Mouse (Mus musculus): ENCODE measurements at regions not wholly inside any gene's neighbourhood (a gene's known extent, or its start where the extent isn't known, plus 50 kb on each side); places are given as distances from the start of the nearest gene placed in this dataset.
A peak's percentile ranks its signal among the peaks of the same experiment; 100 is the strongest.

GRCm38 (mm10) chr15:90021746-90022312 is 180.2 kb upstream of the Syt10 start:
- H3K4me2 ChIP-seq (replicated peaks; ENCODE audit: low read depth, low read length) = no peak overlapping the region
- H3K27ac ChIP-seq (ENCODE audit: low read depth, low read length) = no peak overlapping the region
- H3K36me3 ChIP-seq (ENCODE audit: control insufficient read depth, insufficient read depth, low read length) = no peaks in the 10 kb centered on the region
- H3K9me3 ChIP-seq (ENCODE audit: control insufficient read depth, low read length) = no peaks in the 10 kb centered on the region
- H3K9ac ChIP-seq (ENCODE audit: low read depth, low read length) = no peak overlapping the region
- ATAC-seq (ENCODE audit: low FRiP score) (no peak), DNase-seq (ENCODE audit: low spot score) (no peak)
- no peak overlapping the region for H3K4me3 ChIP-seq (ENCODE audit: low read depth, low read length)
- no peaks in the 10 kb centered on the region for H3K27me3 ChIP-seq (ENCODE audit: control insufficient read depth, insufficient read depth, low read length)
- H3K4me1 ChIP-seq (replicated peaks; ENCODE audit: control insufficient read depth, insufficient read depth, low read length) = no peaks in the 10 kb centered on the region

DNA sequence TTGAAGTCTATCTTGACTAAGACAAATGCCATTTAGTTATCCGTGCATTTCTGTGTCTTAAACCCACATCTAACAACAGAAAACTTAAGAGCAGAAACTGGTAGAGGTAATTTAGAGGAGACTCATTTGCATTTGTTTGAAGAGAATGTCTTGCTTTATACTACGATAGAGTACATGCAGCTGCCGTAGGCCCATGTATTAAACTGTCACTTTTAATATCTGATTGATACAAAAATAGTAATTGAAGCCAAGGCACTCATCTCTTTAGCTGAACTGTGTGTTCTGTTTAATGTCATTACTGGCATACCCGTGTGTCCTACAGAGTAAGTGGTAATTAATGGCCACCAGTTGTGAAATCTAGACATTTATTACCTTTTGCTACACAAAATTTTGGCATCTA is 181.5 kb upstream of the Syt10 start:
- DNase-seq (ENCODE audit: low spot score) = no peak
- H3K27ac ChIP-seq (ENCODE audit: low read depth, low read length) = no peak overlapping the region
- no peaks in the 10 kb centered on the region for H3K27me3 ChIP-seq (ENCODE audit: control insufficient read depth, insufficient read depth, low read length)
- no peak overlapping the region for H3K4me3 ChIP-seq (ENCODE audit: low read depth, low read length)
- H3K9me3 ChIP-seq (ENCODE audit: control insufficient read depth, low read length) = no peaks in the 10 kb centered on the region
- no peak overlapping the region for H3K9ac ChIP-seq (ENCODE audit: low read depth, low read length)
- no peaks in the 10 kb centered on the region for H3K36me3 ChIP-seq (ENCODE audit: control insufficient read depth, insufficient read depth, low read length)
- H3K4me1 ChIP-seq (replicated peaks; ENCODE audit: control insufficient read depth, insufficient read depth, low read length) = no peaks in the 10 kb centered on the region
- no peak overlapping the region for H3K4me2 ChIP-seq (replicated peaks; ENCODE audit: low read depth, low read length)
- 82% methylated on average over 4 of the region's 4 CpGs for WGBS
- no peak for ATAC-seq (ENCODE audit: low FRiP score)

DNA sequence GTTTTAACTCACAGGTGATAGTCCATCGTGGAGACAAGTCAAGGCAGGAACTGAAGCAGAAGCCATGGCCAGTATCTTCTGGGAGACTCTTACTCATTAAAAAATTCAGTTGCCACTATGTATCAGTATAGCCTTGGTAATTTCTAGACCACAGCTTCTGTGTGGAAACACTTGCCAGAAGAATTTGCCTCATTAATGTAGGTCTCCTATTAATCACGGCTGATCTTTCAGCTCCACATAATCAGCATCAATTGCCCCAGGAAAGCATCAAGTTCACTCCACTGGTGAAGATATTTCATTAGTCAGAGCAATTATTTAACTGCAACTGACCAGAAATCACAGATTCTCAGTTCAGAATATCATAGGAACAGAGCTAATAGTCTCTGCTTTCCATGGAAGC is 189.8 kb upstream of the Alg10b start:
- Histone ChIP-seq H3K36me3 (ENCODE audit: control insufficient read depth, insufficient read depth, low read length) (no peaks in the 10 kb centered on the region), H3K27ac (ENCODE audit: low read depth, low read length) (no peak overlapping the region), H3K9ac (ENCODE audit: low read depth, low read length) (no peak overlapping the region), H3K4me1 (replicated peaks; ENCODE audit: control insufficient read depth, insufficient read depth, low read length) (no peaks in the 10 kb centered on the region), H3K27me3 (ENCODE audit: control insufficient read depth, insufficient read depth, low read length) (no peaks in the 10 kb centered on the region), H3K4me3 (ENCODE audit: low read depth, low read length) (no peak overlapping the region), H3K4me2 (replicated peaks; ENCODE audit: low read depth, low read length) (no peak overlapping the region), H3K9me3 (ENCODE audit: control insufficient read depth, low read length) (no peaks in the 10 kb centered on the region)
- 81% methylated on average over 2 of the region's 2 CpGs for WGBS
- no peak for DNase-seq (ENCODE audit: low spot score)
- ATAC-seq (ENCODE audit: low FRiP score) = no peak

GRCm38 (mm10) chr15:90045683-90046082 is 178.4 kb upstream of the Alg10b start:
- H3K4me2 ChIP-seq (replicated peaks; ENCODE audit: low read depth, low read length) = no peak overlapping the region
- no peak overlapping the region for H3K9ac ChIP-seq (ENCODE audit: low read depth, low read length)
- H3K9me3 ChIP-seq (ENCODE audit: control insufficient read depth, low read length) = no peaks in the 10 kb centered on the region
- ATAC-seq (ENCODE audit: low FRiP score) = no peak
- no peak overlapping the region for H3K4me3 ChIP-seq (ENCODE audit: low read depth, low read length)
- no peak overlapping the region for H3K27ac ChIP-seq (ENCODE audit: low read depth, low read length)
- H3K4me1 ChIP-seq (replicated peaks; ENCODE audit: control insufficient read depth, insufficient read depth, low read length) = no peaks in the 10 kb centered on the region
- no peaks in the 10 kb centered on the region for H3K27me3 ChIP-seq (ENCODE audit: control insufficient read depth, insufficient read depth, low read length)
- no peaks in the 10 kb centered on the region for H3K36me3 ChIP-seq (ENCODE audit: control insufficient read depth, insufficient read depth, low read length)
- 90% methylated on average over 5 of the region's 5 CpGs for WGBS
- no peak for DNase-seq (ENCODE audit: low spot score)

- WGBS = 85% methylated on average over 7 of the region's 7 CpGs
- H3K9me3 ChIP-seq (ENCODE audit: control insufficient read depth, low read length) = no peaks in the 10 kb centered on the region
- H3K27me3 ChIP-seq (ENCODE audit: control insufficient read depth, insufficient read depth, low read length) = no peaks in the 10 kb centered on the region
- H3K9ac ChIP-seq (ENCODE audit: low read depth, low read length) = no peak overlapping the region
- ATAC-seq (ENCODE audit: low FRiP score) = no peak
- no peak overlapping the region for H3K4me2 ChIP-seq (replicated peaks; ENCODE audit: low read depth, low read length)
- H3K4me3 ChIP-seq (ENCODE audit: low read depth, low read length) = no peak overlapping the region
- no peaks in the 10 kb centered on the region for H3K4me1 ChIP-seq (replicated peaks; ENCODE audit: control insufficient read depth, insufficient read depth, low read length)
- no peak overlapping the region for H3K27ac ChIP-seq (ENCODE audit: low read depth, low read length)
- DNase-seq (ENCODE audit: low spot score) = no peak
- H3K36me3 ChIP-seq (ENCODE audit: control insufficient read depth, insufficient read depth, low read length) = no peaks in the 10 kb centered on the region
These were observed 162.1 kb upstream of the Alg10b start for GRCm38 (mm10) chr15:90062021-90062420.

DNA sequence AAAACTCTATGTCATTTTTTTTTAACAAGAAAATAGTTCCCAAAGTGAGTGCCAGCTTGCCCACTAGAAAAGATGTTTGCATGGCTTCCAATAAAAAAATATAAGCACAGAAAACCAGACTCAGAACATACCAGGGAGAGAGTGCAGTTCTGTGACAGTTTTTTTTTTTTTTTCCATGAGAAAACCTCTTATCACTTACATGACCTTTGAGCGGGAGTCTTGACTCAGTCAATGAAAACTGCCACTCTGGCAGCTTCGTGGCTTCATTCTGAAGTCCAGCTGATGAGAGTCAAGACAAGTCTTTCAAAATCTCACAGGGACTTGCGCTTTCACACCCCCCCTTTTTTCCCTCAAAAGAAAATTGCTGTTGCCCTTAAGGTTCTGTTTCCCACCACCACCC is 158.3 kb upstream of the Alg10b start:
- H3K36me3 ChIP-seq (ENCODE audit: control insufficient read depth, insufficient read depth, low read length) = no peaks in the 10 kb centered on the region
- ATAC-seq (ENCODE audit: low FRiP score) (no peak), DNase-seq (ENCODE audit: low spot score) (no peak)
- H3K27ac ChIP-seq (ENCODE audit: low read depth, low read length) = no peak overlapping the region
- H3K27me3 ChIP-seq (ENCODE audit: control insufficient read depth, insufficient read depth, low read length) = no peaks in the 10 kb centered on the region
- H3K9me3 ChIP-seq (ENCODE audit: control insufficient read depth, low read length) = no peaks in the 10 kb centered on the region
- no peaks in the 10 kb centered on the region for H3K4me1 ChIP-seq (replicated peaks; ENCODE audit: control insufficient read depth, insufficient read depth, low read length)
- no peak overlapping the region for H3K4me2 ChIP-seq (replicated peaks; ENCODE audit: low read depth, low read length)
- no peak overlapping the region for H3K4me3 ChIP-seq (ENCODE audit: low read depth, low read length)
- no peak overlapping the region for H3K9ac ChIP-seq (ENCODE audit: low read depth, low read length)
- WGBS = 76% methylated on average over 3 of the region's 3 CpGs

DNA sequence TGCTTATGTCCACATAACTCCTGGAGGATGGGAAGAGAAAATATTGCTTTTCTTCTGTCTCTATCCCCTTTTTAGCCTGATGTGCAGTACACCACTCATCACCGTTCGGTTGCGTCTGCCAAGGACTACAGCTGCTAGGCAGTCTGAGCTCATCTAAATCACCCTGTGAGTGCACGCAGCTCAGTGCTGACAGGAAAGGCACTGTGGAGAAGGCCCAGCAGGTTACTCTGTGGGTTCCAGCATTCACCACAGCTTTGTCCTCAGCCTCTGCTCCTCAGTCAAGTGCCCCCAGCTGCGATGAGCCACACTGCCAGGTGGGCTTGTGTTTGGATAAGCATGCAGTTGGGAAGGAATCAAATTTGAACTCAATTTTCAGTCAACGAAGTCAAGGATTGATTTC is 152.0 kb upstream of the Alg10b start:
- 76% methylated on average over 6 of the region's 6 CpGs for WGBS
- Histone ChIP-seq H3K9ac (ENCODE audit: low read depth, low read length) (no peak overlapping the region), H3K36me3 (ENCODE audit: control insufficient read depth, insufficient read depth, low read length) (no peaks in the 10 kb centered on the region), H3K27ac (ENCODE audit: low read depth, low read length) (no peak overlapping the region), H3K27me3 (ENCODE audit: control insufficient read depth, insufficient read depth, low read length) (no peaks in the 10 kb centered on the region), H3K4me2 (replicated peaks; ENCODE audit: low read depth, low read length) (no peak overlapping the region), H3K4me3 (ENCODE audit: low read depth, low read length) (no peak overlapping the region), H3K9me3 (ENCODE audit: control insufficient read depth, low read length) (no peaks in the 10 kb centered on the region), H3K4me1 (replicated peaks; ENCODE audit: control insufficient read depth, insufficient read depth, low read length) (no peaks in the 10 kb centered on the region)
- DNase-seq (ENCODE audit: low spot score) (no peak), ATAC-seq (ENCODE audit: low FRiP score) (no peak)

DNA sequence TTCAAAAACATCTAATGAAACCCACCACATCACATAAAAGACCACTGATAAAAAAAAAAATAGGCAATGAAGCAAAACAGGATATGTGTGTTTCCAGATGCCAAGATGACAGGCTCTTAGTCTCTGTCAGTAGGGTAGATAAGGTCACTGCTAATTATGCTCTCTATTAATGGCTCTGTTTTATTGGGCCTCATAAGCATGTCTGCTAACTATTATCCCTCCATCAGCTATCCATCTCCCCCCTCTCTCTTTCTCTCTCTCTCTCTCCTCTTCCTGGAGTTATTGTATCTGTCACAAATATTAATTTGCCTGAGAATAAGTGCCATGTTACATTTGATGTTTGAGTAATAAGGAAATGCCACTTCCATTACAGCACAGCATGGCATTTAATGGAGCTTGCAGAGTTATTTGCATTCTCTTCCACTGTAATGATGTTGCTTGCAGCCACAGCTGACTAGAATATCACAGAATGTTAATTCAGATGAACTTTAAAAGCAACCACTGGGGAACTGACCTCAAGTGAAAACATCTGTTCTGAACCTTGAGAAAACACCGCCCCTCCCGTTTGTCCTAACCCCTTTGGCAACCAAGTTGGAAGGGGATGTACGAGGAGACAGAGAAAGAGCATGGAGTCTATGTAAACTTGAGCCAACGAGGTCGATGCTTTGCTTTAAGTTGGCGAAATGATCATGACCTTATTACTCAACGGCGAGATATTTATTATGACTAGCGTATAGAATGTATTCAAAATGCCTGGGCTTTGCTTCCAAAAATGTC is 141.7 kb upstream of the Alg10b start:
- DNase-seq (ENCODE audit: low spot score) = peak; percentile 2

DNA sequence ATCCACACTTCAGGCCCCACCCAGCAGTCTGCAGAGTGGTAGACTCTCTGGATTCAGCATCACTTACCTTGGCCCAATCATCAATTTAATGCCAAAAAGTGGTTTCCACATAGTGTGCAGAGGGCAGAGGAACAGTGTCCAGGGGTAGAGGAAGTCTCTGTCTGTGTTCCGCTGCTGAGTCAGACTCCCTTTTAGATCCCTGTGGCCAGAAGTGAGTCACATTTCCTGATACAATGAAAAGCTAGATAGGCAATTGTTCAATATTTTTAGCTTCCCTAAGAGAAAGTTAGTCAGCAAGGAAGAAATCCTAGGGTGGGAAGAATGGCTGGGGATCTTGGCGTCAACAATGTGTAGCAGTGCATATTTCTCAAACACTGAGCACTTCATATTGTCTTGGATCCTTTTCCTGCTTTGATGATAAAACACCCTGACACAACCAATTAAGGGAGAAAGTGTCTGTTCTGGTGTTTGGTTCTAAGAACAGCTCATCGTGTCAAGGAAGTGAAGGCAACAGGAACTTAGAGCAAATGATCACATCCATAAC is 114.6 kb upstream of the Alg10b start:
- WGBS = 91% methylated on average over 3 of the region's 3 CpGs
- no peak overlapping the region for H3K4me2 ChIP-seq (replicated peaks; ENCODE audit: low read depth, low read length)
- no peak overlapping the region for H3K4me3 ChIP-seq (ENCODE audit: low read depth, low read length)
- no peak overlapping the region for H3K9ac ChIP-seq (ENCODE audit: low read depth, low read length)
- no peaks in the 10 kb centered on the region for H3K27me3 ChIP-seq (ENCODE audit: control insufficient read depth, insufficient read depth, low read length)
- no peaks in the 10 kb centered on the region for H3K9me3 ChIP-seq (ENCODE audit: control insufficient read depth, low read length)
- ATAC-seq (ENCODE audit: low FRiP score) = no peak
- H3K27ac ChIP-seq (ENCODE audit: low read depth, low read length) = no peak overlapping the region
- no peaks in the 10 kb centered on the region for H3K4me1 ChIP-seq (replicated peaks; ENCODE audit: control insufficient read depth, insufficient read depth, low read length)
- DNase-seq (ENCODE audit: low spot score) = no peak
- H3K36me3 ChIP-seq (ENCODE audit: control insufficient read depth, insufficient read depth, low read length) = no peaks in the 10 kb centered on the region

More for the DNA sequence above, 141.7 kb upstream of the Alg10b start:
- Histone ChIP-seq H3K27ac (ENCODE audit: low read depth, low read length) (no peak overlapping the region), H3K36me3 (ENCODE audit: control insufficient read depth, insufficient read depth, low read length) (no peaks in the 10 kb centered on the region), H3K4me2 (replicated peaks; ENCODE audit: low read depth, low read length) (no peak overlapping the region), H3K9me3 (ENCODE audit: control insufficient read depth, low read length) (no peaks in the 10 kb centered on the region), H3K9ac (ENCODE audit: low read depth, low read length) (no peak overlapping the region), H3K4me1 (replicated peaks; ENCODE audit: control insufficient read depth, insufficient read depth, low read length) (no peaks in the 10 kb centered on the region), H3K4me3 (ENCODE audit: low read depth, low read length) (no peak overlapping the region), H3K27me3 (ENCODE audit: control insufficient read depth, insufficient read depth, low read length) (no peaks in the 10 kb centered on the region)
- ATAC-seq (ENCODE audit: low FRiP score) = no peak
- WGBS = 72% methylated on average over 9 of the region's 9 CpGs

Data from hindbrain, embryonic 11.5 days (tissue).